Mouse (Mus musculus) subcutaneous adipose tissue, adult 2 months (tissue): ENCODE results near the gene Polr3gl. TPM values are rescaled to one million over a fixed set of nuclear protein-coding genes. Genes with fewer than 3 reads are reported as not detected.

ENCODE experiments used
- polyA plus RNA-seq: library from polyadenylated mRNA; depleted of rRNA; stranded (reverse); fragments of >200 nt; gene quantifications from 2 replicates; pipeline ENCODE4 v1.2.3, GENCODE M21; 2012; ENCODE audit warnings: low replicate concordance; rRNA removed

Polr3gl gene
- 19.1 and 23.0 TPM in 2 replicates for polyA plus RNA-seq

GRCm38 (mm10) chr3:96593790-96594560 lies at the start of gene Polr3gl:
Gene Polr3gl, minus strand, starts transcription at chr3:96594181.

GRCm38 (mm10) chr3:96634928-96635879 lies 41.2 kb upstream of the Polr3gl start, which contains the start of the genes Pex11b and Gm42957:
Gene Pex11b, plus strand, starts transcription at chr3:96635376.
Gene Gm42957, plus strand, starts transcription at chr3:96635474.

GRCm38 (mm10) chr3:96629729-96630600 lies 36.0 kb upstream of the Polr3gl start, which contains the start of gene Rbm8a:
Gene Rbm8a, plus strand, starts transcription at chr3:96629933.

GRCm38 (mm10) chr3:96600639-96601250 lies 6.8 kb upstream of the Polr3gl start, which contains the start of gene Lix1l:
Gene Lix1l, plus strand, starts transcription at chr3:96601149.

GRCm38 (mm10) chr3:96596228-96596707 lies 2.3 kb upstream of the Polr3gl start, which contains the start of gene Ankrd34a:
Gene Ankrd34a, plus strand, starts transcription at chr3:96596636.

GRCm38 (mm10) chr3:96576690-96577541 lies 17.1 kb downstream of the Polr3gl start, which contains the start of gene Gm16253:
Gene Gm16253, plus strand, starts transcription at chr3:96576984.

GRCm38 (mm10) chr3:96557694-96558093 lies 36.3 kb downstream of the Polr3gl start, which contains the start of gene Txnip:
Gene Txnip, plus strand, starts transcription at chr3:96557957.

Other genes starting within 250 kb of the Polr3gl start
- not detected in 2 replicates for gene BC107364, start 141.9 kb downstream of the Polr3gl start, polyA plus RNA-seq
- 1.1 and 2.2 TPM in 2 replicates for gene Hfe2, start 69.0 kb downstream of the Polr3gl start, polyA plus RNA-seq
- 658 and 2,424 TPM in 2 replicates for gene Txnip, start 36.2 kb downstream of the Polr3gl start, polyA plus RNA-seq
- not detected in 2 replicates for gene Gm16253, start 17.2 kb downstream of the Polr3gl start, polyA plus RNA-seq
- gene Ankrd34a, start 2.5 kb upstream of the Polr3gl start, polyA plus RNA-seq = 0.47 and 3.2 TPM in 2 replicates
- 32.1 and 54.9 TPM in 2 replicates for gene Lix1l, start 7.0 kb upstream of the Polr3gl start, polyA plus RNA-seq
- 6.5 and 11.3 TPM in 2 replicates for gene Rbm8a, start 35.8 kb upstream of the Polr3gl start, polyA plus RNA-seq
- gene Pex11b, start 41.2 kb upstream of the Polr3gl start, polyA plus RNA-seq = 65.1 and 70.1 TPM in 2 replicates
- gene Gm42957, start 41.3 kb upstream of the Polr3gl start, polyA plus RNA-seq = 0.20 and 0.36 TPM in 2 replicates
- gene Itga10, start 51.4 kb upstream of the Polr3gl start, polyA plus RNA-seq = 3.0 and 6.4 TPM in 2 replicates
- 2.7 and 7.8 TPM in 2 replicates for gene Ankrd35, start 76.0 kb upstream of the Polr3gl start, polyA plus RNA-seq
- gene Pias3, start 102.2 kb upstream of the Polr3gl start, polyA plus RNA-seq = 39.3 and 72.2 TPM in 2 replicates
- 2.6 and 4.0 TPM in 2 replicates for gene Nudt17, start 114.4 kb upstream of the Polr3gl start, polyA plus RNA-seq
- 30.5 and 35.1 TPM in 2 replicates for gene Polr3c, start 133.4 kb upstream of the Polr3gl start, polyA plus RNA-seq
- 15.7 and 20.7 TPM in 2 replicates for gene Rnf115, start 133.5 kb upstream of the Polr3gl start, polyA plus RNA-seq
- 0.10 TPM in 1 of 2 replicates, not detected in the other for gene Pdzk1, start 235.1 kb upstream of the Polr3gl start, polyA plus RNA-seq
- 0.20 and 0.89 TPM in 2 replicates for gene Cd160, start 235.2 kb upstream of the Polr3gl start, polyA plus RNA-seq